Mouse (Mus musculus): ENCODE results near the gene Rara. TPM values are rescaled to one million over a fixed set of nuclear protein-coding genes. Genes with fewer than 3 reads are reported as not detected.

The Rara gene
- total and polyA plus RNA-seq, 3 experiments, result 12.1 to 13.7 TPM; not detected in 1

GRCm38 (mm10) chr11:98941826-98942550, 14.4 kb downstream of the Rara start (continued):
- TF ChIP-seq KAT2A (conservative IDR thresholded peaks at IDR 0.05; ENCODE audit: low read depth, low read length) (no peak), ZKSCAN1 (IDR thresholded peaks at IDR 0.05; ENCODE audit: low read depth, low read length) (no peak), TCF12 (IDR thresholded peaks at IDR 0.05; ENCODE audit: low read depth, low read length) (no peak), TAL1 (IDR thresholded peaks at IDR 0.05; ENCODE audit: low read length) (no peak), MYC (IDR thresholded peaks at IDR 0.05; ENCODE audit: low read depth, low read length) (peak; percentile 94), SIN3A (IDR thresholded peaks at IDR 0.05; ENCODE audit: low read length) (peak; percentile 88), RAD21 (IDR thresholded peaks at IDR 0.05; ENCODE audit: low read depth, low read length) (no peak), GATA1 (IDR thresholded peaks at IDR 0.05; ENCODE audit: low read depth, low read length) (no peak), USF1 (IDR thresholded peaks at IDR 0.05; ENCODE audit: low read depth, low read length) (peak; percentile 98), E2F4 (IDR thresholded peaks at IDR 0.05; ENCODE audit: borderline replicate concordance, low read depth, low read length) (no peak), CHD2 (IDR thresholded peaks at IDR 0.05; ENCODE audit: low read length) (no peak), HCFC1 (IDR thresholded peaks at IDR 0.05; ENCODE audit: low read depth, low read length) (peak; percentile 83), EP300 (IDR thresholded peaks at IDR 0.05; ENCODE audit: low read depth in 1 of 2, low read length in 2 of 2) (no peak)

- H3K9ac ChIP-seq (ENCODE audit: control insufficient read depth, low read depth, low read length, poor library complexity, severe bottlenecking), result peak overlapping the region; percentile 37
- H3K27me3 ChIP-seq (ENCODE audit: control insufficient read depth in 1 of 2, insufficient read depth in 2 of 2, low read length in 2 of 2), result no peaks in the 10 kb centered on the region
- H3K79me2 ChIP-seq (ENCODE audit: control insufficient read depth, insufficient read depth, low read length, poor library complexity), result peaks cover 16% of the 10 kb centered on the region
- peak overlapping the region; percentile 87 for H3K27ac ChIP-seq (ENCODE audit: control insufficient read depth, low read depth, low read length)
- peaks cover 11 to 30% of the 10 kb centered on the region in 2 experiments for H3K4me1 ChIP-seq (ENCODE audit: control insufficient read depth in 1 of 2, insufficient read depth in 2 of 2, low read length in 2 of 2)
- peak overlapping the region in 1 of 2 experiments; percentile 61; a peak in 2 of 4 replicates for H3K4me3 ChIP-seq (ENCODE audit: control insufficient read depth in 1 of 2, insufficient read depth in 1 of 2, low read depth in 2 of 2, low read length in 2 of 2)
- no peak for TF ChIP-seq MAX (IDR thresholded peaks at IDR 0.05; ENCODE audit: low read length)
- TF ChIP-seq ZKSCAN1 (IDR thresholded peaks at IDR 0.05; ENCODE audit: low read depth, low read length), result no peak
- no peak for TF ChIP-seq CHD2 (IDR thresholded peaks at IDR 0.05; ENCODE audit: low read length)
- no peak for TF ChIP-seq ZMIZ1 (IDR thresholded peaks at IDR 0.05; ENCODE audit: low read depth, low read length)
- no peak for TF ChIP-seq POLR2AphosphoS2 (IDR thresholded peaks at IDR 0.05; ENCODE audit: low read length)
- no peak for TF ChIP-seq TCF12 (IDR thresholded peaks at IDR 0.05; ENCODE audit: low read depth, low read length)
- TF ChIP-seq POLR2A (IDR thresholded peaks at IDR 0.05; ENCODE audit: control insufficient read depth in 1 of 2, insufficient read depth in 1 of 2, low read depth in 1 of 2, low read length in 2 of 2, poor library complexity in 1 of 2), result no peak
- TF ChIP-seq CHD1 (IDR thresholded peaks at IDR 0.05; ENCODE audit: low read depth, low read length), result no peak
- TF ChIP-seq RAD21 (IDR thresholded peaks at IDR 0.05; ENCODE audit: low read depth, low read length), result no peak
- TF ChIP-seq JUND (IDR thresholded peaks at IDR 0.05; ENCODE audit: low read depth, low read length), result no peak
- TF ChIP-seq SIN3A (IDR thresholded peaks at IDR 0.05; ENCODE audit: low read length), result no peak
- no peak for TF ChIP-seq ZNF384 (IDR thresholded peaks at IDR 0.05; ENCODE audit: low read depth, low read length)
- TF ChIP-seq MAZ (IDR thresholded peaks at IDR 0.05; ENCODE audit: low read depth, low read length), result no peak
- no peak for TF ChIP-seq TBP (IDR thresholded peaks at IDR 0.05; ENCODE audit: low read depth, low read length)
- DNase-seq (ENCODE audit: low read depth, low spot score), result no peak
- no peaks in the 10 kb centered on the region for H3K9me3 ChIP-seq (replicated peaks; ENCODE audit: insufficient read depth, low read length)
- peaks cover 0 to 10% of the 10 kb centered on the region in 2 experiments; a peak in 2 of 4 replicates for H3K36me3 ChIP-seq (ENCODE audit: control insufficient read depth in 1 of 2, insufficient read depth in 2 of 2, low read length in 2 of 2)
Observed at GRCm38 (mm10) chr11:98942555-98942922, 14.9 kb downstream of the Rara start.
